Mouse (Mus musculus): ENCODE data around the gene Ilkap. TPM values are rescaled to one million over a fixed set of nuclear protein-coding genes. Genes with fewer than 3 reads are reported as not detected.

Ilkap gene
- total and polyA plus RNA-seq, 2 experiments from 2014 or later: 66.9 to 119 TPM

- Histone ChIP-seq H3K36me3 (ENCODE audit: insufficient read depth, low read length) (peaks cover 24% of the 10 kb centered on the region; the same call in 1 of the 2 replicates), H3K4me1 (ENCODE audit: insufficient read depth, low read length) (peaks cover 9% of the 10 kb centered on the region; the same call in 1 of the 2 replicates), H3K4me2 (ENCODE audit: low read depth, low read length) (peak overlapping the region; percentile 96), H3K4me3 (ENCODE audit: low read length) (no peak overlapping the region), H3K9me3 (ENCODE audit: low read length) (no peaks in the 10 kb centered on the region), H3K27ac (peak overlapping the region; percentile 91), H3K27me3 (ENCODE audit: insufficient read depth, low read length) (no peaks in the 10 kb centered on the region), H3K9ac (replicated peaks; ENCODE audit: low read length) (peak overlapping the region; percentile 83; the same call in 1 of the 2 replicates)
- WGBS: 43% methylated on average over 4 of the region's 4 CpGs
- TF ChIP-seq CTCF (IDR thresholded peaks at IDR 0.05; ENCODE audit: low read depth): no peak
- ATAC-seq (no peak), DNase-seq (ENCODE audit: low spot score) (peak; percentile 35)
Measured at GRCm38 (mm10) chr1:91414903-91415302, 16.3 kb upstream of the Ilkap start.

GRCm38 (mm10) chr1:91413898-91414594 lies 15.4 kb upstream of the Ilkap start, which contains the start of gene Hes6:
Gene Hes6 (minus strand): TSS chr1:91414038.
- Histone ChIP-seq H3K27ac (peak within 1 kb of the TSS; percentile 91), H3K4me3 (ENCODE audit: low read length) (peak within 1 kb of the TSS; percentile 65), H3K4me1 (ENCODE audit: insufficient read depth, low read length) (peaks cover 9% of the 10 kb centered on the region; the same call in 1 of the 2 replicates), H3K9ac (replicated peaks; ENCODE audit: low read length) (peak within 1 kb of the TSS; percentile 83), H3K36me3 (ENCODE audit: insufficient read depth, low read length) (peaks cover 20% of the 10 kb centered on the region; the same call in 1 of the 2 replicates), H3K27me3 (ENCODE audit: insufficient read depth, low read length) (no peaks in the 10 kb centered on the region), H3K4me2 (ENCODE audit: low read depth, low read length) (peak within 1 kb of the TSS; percentile 96), H3K9me3 (ENCODE audit: low read length) (no peaks in the 10 kb centered on the region)
- no peak for TF ChIP-seq CTCF (IDR thresholded peaks at IDR 0.05; ENCODE audit: low read depth)
- WGBS: 1% methylated on average over 39 of the region's 39 CpGs
- peak; percentile 75 for ATAC-seq
- peak; percentile 92 for DNase-seq (ENCODE audit: low spot score)

DNA sequence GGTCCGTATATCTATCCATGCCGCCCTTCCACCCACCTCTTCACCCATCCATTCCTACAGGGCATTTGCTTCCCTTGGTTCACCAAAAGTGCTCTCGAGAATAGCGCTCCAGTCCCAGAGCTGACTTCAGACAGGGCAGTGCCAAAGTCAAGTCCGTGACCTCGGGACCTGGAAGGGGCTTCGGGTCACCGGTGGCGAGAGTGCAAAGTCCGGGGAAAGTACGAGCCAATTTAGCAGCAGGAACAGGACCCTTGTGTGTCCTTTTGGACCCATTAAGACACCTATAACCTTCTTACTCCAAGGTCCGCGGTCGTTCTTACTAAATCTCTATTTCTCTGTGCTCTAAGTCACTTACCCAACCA lies 14.9 kb upstream of the Ilkap start:
- DNase-seq (ENCODE audit: low spot score) (no peak), ATAC-seq (no peak)
- no peaks in the 10 kb centered on the region for H3K27me3 ChIP-seq (ENCODE audit: insufficient read depth, low read length)
- under 1% methylated on average over 14 of the region's 14 CpGs for WGBS
- peak overlapping the region; percentile 65 for H3K4me3 ChIP-seq (ENCODE audit: low read length)
- peak overlapping the region; percentile 96 for H3K4me2 ChIP-seq (ENCODE audit: low read depth, low read length)
- peaks cover 20% of the 10 kb centered on the region; the same call in 1 of the 2 replicates for H3K36me3 ChIP-seq (ENCODE audit: insufficient read depth, low read length)
- TF ChIP-seq CTCF (IDR thresholded peaks at IDR 0.05; ENCODE audit: low read depth): no peak
- H3K9me3 ChIP-seq (ENCODE audit: low read length): no peaks in the 10 kb centered on the region
- peaks cover 9% of the 10 kb centered on the region; the same call in 1 of the 2 replicates for H3K4me1 ChIP-seq (ENCODE audit: insufficient read depth, low read length)
- peak overlapping the region; percentile 91 for H3K27ac ChIP-seq
- H3K9ac ChIP-seq (replicated peaks; ENCODE audit: low read length): peak overlapping the region; percentile 83

- ATAC-seq (peak; percentile 92), DNase-seq (ENCODE audit: low spot score) (peak; percentile 98)
- under 1% methylated on average over 34 of the region's 34 CpGs for WGBS
- peaks cover 9% of the 10 kb centered on the region; the same call in 1 of the 2 replicates for H3K4me1 ChIP-seq (ENCODE audit: insufficient read depth, low read length)
- H3K9me3 ChIP-seq (ENCODE audit: low read length): no peaks in the 10 kb centered on the region
- H3K4me2 ChIP-seq (ENCODE audit: low read depth, low read length): peak overlapping the region; percentile 96
- H3K27me3 ChIP-seq (ENCODE audit: insufficient read depth, low read length): no peaks in the 10 kb centered on the region
- TF ChIP-seq CTCF (IDR thresholded peaks at IDR 0.05; ENCODE audit: low read depth): no peak
- H3K4me3 ChIP-seq (ENCODE audit: low read length): peak overlapping the region; percentile 65
- H3K27ac ChIP-seq: peak overlapping the region; percentile 91
- H3K36me3 ChIP-seq (ENCODE audit: insufficient read depth, low read length): peaks cover 16% of the 10 kb centered on the region; the same call in 1 of the 2 replicates
- peak overlapping the region; percentile 83 for H3K9ac ChIP-seq (replicated peaks; ENCODE audit: low read length)
Measured at GRCm38 (mm10) chr1:91413030-91413506, 14.5 kb upstream of the Ilkap start.

DNA sequence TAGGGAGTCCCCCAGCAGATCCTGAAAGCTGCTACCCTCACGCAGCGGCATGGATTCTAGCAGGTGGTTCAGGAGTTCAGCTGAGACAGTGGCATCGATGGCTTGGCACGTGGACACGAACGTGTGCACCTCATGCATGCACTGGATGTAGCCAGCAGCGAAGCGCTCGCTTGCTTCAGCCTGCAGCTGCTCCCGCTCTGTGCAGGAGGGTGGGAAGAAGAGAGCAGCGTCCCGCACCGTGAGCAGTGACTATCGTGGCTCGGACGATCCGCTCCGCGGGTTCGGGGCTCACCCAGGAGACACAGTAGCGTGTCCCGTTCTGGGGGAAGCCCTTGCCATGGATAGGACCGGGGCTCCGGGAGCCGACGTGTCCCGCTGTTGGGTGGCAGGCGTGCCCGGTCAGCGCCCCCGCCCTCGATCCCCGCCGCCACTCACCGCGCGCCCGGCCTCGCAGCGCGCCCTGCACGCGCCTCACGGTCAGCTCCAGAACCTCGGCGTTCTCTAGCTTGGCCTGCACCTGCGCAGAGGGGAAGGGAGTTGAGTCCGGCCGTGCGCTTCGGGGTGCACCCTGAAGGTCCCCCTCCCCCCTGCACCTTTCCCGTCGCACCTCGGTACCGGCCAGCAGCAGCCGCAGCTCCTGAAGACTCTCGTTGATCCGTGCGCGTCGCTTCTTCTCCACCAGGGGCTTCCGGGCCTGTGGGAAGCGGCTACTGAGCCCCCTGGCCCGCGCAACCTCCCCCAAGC lies 13.8 kb upstream of the Ilkap start:
- peak; percentile 59 for TF ChIP-seq CTCF (IDR thresholded peaks at IDR 0.05; ENCODE audit: low read depth)
- peak; percentile 57 for DNase-seq (ENCODE audit: low spot score)

DNA sequence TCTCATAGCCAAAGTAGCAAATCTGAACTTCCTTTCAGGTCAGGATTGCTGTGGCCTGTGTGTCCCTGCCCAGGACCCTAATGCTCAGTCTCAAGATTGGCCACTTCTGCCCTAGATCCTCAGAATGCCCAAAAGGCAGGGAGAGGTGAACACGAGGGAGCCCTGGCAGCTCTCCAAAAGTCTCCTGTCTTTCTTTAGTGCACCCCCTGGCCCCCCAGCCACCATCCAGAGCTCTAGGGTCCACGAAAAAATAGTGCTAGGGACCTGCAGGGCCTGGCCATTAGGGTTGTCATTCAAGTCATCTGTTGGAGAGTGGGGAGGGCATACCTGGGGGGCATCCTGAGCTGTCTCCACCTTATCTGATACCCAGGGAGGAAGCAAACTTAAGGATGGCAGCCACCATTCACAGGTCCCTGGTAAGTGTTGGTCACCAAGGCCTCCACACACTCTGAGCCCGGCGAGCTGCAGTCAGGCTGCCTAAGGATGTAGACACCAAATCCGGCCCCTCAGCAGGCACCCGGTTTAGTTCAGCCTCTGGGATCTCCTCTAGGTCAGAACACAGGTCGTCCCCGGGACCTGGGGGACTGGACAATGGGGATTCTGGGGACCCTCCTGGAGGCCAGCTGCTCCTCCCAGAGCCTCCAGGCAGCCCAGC lies 13.1 kb upstream of the Ilkap start:
- DNase-seq (ENCODE audit: low spot score): no peak
- H3K4me2 ChIP-seq (ENCODE audit: low read depth, low read length): peak overlapping the region; percentile 96
- WGBS: 40% methylated on average over 8 of the region's 8 CpGs
- ATAC-seq: no peak
- H3K36me3 ChIP-seq (ENCODE audit: insufficient read depth, low read length): peaks cover 3% of the 10 kb centered on the region; the same call in 1 of the 2 replicates
- no peaks in the 10 kb centered on the region for H3K9me3 ChIP-seq (ENCODE audit: low read length)
- no peaks in the 10 kb centered on the region for H3K27me3 ChIP-seq (ENCODE audit: insufficient read depth, low read length)
- H3K9ac ChIP-seq (replicated peaks; ENCODE audit: low read length): peak overlapping the region; percentile 83
- no peak for TF ChIP-seq CTCF (IDR thresholded peaks at IDR 0.05; ENCODE audit: low read depth)
- H3K4me1 ChIP-seq (ENCODE audit: insufficient read depth, low read length): peaks cover 9% of the 10 kb centered on the region; the same call in 1 of the 2 replicates
- peak overlapping the region; percentile 65 for H3K4me3 ChIP-seq (ENCODE audit: low read length)
- H3K27ac ChIP-seq: peak overlapping the region; percentile 91; the same call in 1 of the 2 replicates

More for the DNA sequence above, 13.8 kb upstream of the Ilkap start:
- Histone ChIP-seq H3K9ac (replicated peaks; ENCODE audit: low read length) (peak overlapping the region; percentile 83), H3K27ac (peak overlapping the region; percentile 91), H3K9me3 (ENCODE audit: low read length) (no peaks in the 10 kb centered on the region), H3K4me1 (ENCODE audit: insufficient read depth, low read length) (peaks cover 9% of the 10 kb centered on the region; the same call in 1 of the 2 replicates), H3K27me3 (ENCODE audit: insufficient read depth, low read length) (no peaks in the 10 kb centered on the region), H3K36me3 (ENCODE audit: insufficient read depth, low read length) (peaks cover 10% of the 10 kb centered on the region; the same call in 1 of the 2 replicates), H3K4me3 (ENCODE audit: low read length) (peak overlapping the region; percentile 65), H3K4me2 (ENCODE audit: low read depth, low read length) (peak overlapping the region; percentile 96)
- ATAC-seq: peak; percentile 27
- WGBS: under 1% methylated on average over 65 of the region's 65 CpGs

Data from hindbrain, postnatal 0 days (tissue).